Mouse (Mus musculus) T-cell, adult 66 days (primary cell): ENCODE data around the gene Vmn1r44. TPM values are rescaled to one million over a fixed set of nuclear protein-coding genes. Genes with fewer than 3 reads are reported as not detected.

ENCODE experiments used
- total RNA-seq, 2 experiments: library from RNA; stranded (reverse); gene quantifications; 3 replicates in 1 of 2; 4 replicates in 1 of 2; pipeline ENCODE4 v1.2.4; 2023

The Vmn1r44 gene
- total RNA-seq: not detected

DNA sequence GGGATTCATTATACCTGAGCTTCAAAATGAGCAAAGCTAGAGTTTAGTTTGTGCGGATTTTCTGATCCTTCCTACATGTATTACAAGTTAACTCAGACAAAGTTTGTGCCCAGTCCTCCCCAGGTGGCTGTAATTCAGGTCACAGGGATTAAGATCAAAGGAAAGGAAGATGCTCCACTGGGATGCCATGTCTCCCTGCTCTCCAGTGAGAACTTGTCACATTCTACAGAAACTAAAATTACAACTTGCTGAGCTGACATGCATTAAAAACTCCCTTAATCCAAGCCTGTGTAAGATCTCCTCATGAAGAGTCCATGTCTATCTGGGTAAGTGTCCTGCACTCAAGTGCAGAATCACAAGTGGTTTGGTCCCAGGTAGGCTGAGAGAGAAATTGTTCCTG, at the start of gene Vmn1r44:
Gene Vmn1r44, plus strand, starts transcription at position 301 of the 400 bp plus-strand sequence.

DNA sequence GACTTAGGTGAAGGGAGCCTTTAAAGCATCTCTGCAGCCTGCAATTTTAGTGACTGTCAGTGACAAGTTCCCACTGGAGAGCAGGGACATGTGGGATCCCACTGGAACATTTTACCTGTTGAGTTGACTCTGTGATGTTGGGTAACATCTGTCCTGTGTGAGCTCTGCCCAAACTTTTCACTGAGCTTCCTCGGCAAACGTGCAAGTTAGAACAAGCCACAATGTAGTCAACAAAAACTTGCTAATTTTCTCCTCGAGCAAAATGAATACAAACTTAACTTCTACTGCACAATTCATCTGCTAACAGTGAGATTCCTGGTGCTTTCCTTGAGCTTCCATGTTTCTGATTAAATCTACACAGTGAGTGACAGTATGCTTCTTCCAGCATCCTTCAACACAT, 7.1 kb upstream of the Vmn1r44 start, which contains the start of the genes Vmn1r42 and Vmn1r43:
Gene Vmn1r42, minus strand, starts transcription at position 101 of the 400 bp plus-strand sequence.
Gene Vmn1r43, minus strand, starts transcription at position 101 of the 400 bp plus-strand sequence.

DNA sequence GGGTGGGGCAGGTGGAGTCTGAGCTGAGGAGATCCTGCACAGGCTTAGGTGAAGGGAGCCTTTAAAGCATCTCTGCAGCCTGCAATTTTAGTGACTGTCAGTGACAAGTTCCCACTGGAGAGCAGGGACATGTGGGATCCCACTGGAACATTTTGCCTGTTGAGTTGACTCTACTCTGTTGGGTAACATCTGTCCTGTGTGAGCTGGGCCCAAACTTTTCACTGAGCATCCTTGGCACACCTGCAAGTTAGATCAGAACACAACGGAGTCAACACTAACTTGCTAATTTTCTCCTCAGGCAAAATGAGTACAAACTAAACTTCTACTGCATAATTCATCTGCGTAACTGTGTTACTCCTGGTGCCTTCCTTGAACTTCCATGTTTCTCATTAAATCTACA, 57.0 kb downstream of the Vmn1r44 start, which contains the start of gene Vmn1r45:
Gene Vmn1r45, minus strand, starts transcription at position 101 of the 400 bp plus-strand sequence.

Other genes starting within 250 kb of the Vmn1r44 start
- 1 to 10 TPM; 3.5 to 3.6 TPM for gene Txnrd3, start 239.7 kb upstream of the Vmn1r44 start, total RNA-seq
- gene Vmn1r40, start 176.1 kb upstream of the Vmn1r44 start, total RNA-seq: not detected
- not detected for gene Vmn1r41, start 142.9 kb upstream of the Vmn1r44 start, total RNA-seq
- not detected for gene Vmn1r42, start 7.2 kb upstream of the Vmn1r44 start, total RNA-seq
- not detected for gene Vmn1r43, start 7.2 kb upstream of the Vmn1r44 start, total RNA-seq
- not detected for gene Vmn1r45, start 56.9 kb downstream of the Vmn1r44 start, total RNA-seq
- gene Vmn1r46, start 85.7 kb downstream of the Vmn1r44 start, total RNA-seq: not detected
- gene Vmn1r47, start 132.5 kb downstream of the Vmn1r44 start, total RNA-seq: not detected
- gene Vmn1r48, start 153.2 kb downstream of the Vmn1r44 start, total RNA-seq: not detected
- not detected for gene Vmn1r49, start 194.8 kb downstream of the Vmn1r44 start, total RNA-seq
- gene Vmn1r50, start 217.8 kb downstream of the Vmn1r44 start, total RNA-seq: not detected
- not detected for gene Vmn1r51, start 238.9 kb downstream of the Vmn1r44 start, total RNA-seq